Mouse (Mus musculus): ENCODE measurements at regions not wholly inside any gene's neighbourhood (a gene's known extent, or its start where the extent isn't known, plus 50 kb on each side); places are given as distances from the start of the nearest gene placed in this dataset.

DNA sequence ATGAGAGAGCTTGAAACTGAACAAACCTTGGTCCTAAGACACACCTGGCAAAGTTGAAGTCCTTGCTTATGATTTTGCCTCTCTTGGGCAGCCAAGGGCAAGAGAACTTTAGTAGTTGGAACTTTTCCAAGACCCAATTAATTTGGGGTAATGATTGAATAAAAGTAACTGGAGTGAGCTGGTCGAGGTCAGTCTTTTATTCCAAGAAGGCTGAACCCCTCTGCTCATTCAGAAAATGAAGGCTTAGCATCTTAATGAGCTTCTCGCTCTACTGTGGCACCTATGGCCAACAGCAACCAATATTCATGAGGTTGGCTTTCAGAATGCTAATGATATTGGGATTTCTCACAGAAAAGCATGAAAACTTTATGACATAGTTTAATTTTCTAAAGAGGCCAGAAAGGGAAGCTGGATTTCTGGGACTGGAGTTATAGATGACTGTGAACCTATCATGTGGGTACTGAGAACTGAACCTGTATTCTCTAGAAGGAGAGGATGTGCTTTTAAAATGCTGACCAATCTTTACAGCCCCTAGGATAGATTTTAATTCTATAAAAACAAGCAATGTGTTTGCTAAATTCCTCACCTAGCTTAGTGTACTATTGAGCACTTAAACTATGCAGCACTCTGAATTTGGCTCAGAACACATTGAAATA, 176.5 kb upstream of the Htr2a start:
- no peak for TF ChIP-seq CTCF (IDR thresholded peaks at IDR 0.05; ENCODE audit: insufficient read depth, low read depth, low read length)
- TF ChIP-seq POLR2A (IDR thresholded peaks at IDR 0.05; ENCODE audit: insufficient read depth, low read depth, low read length): no peak
